Mouse (Mus musculus): ENCODE results near the gene Nr1h4. TPM values are rescaled to one million over a fixed set of nuclear protein-coding genes. Genes with fewer than 3 reads are reported as not detected.

The Nr1h4 gene
- total RNA-seq, 2 experiments from 2014 or later: not detected

GRCm38 (mm10) chr10:89525823-89526222 is 7.6 kb downstream of the Nr1h4 start:
- no peak for ATAC-seq (replicated peaks; ENCODE audit: poor library complexity, severe bottlenecking)

GRCm38 (mm10) chr10:89522481-89522880 is 10.9 kb downstream of the Nr1h4 start:
- no peak for ATAC-seq (replicated peaks; ENCODE audit: poor library complexity, severe bottlenecking)

GRCm38 (mm10) chr10:89521790-89522431 is 11.5 kb downstream of the Nr1h4 start:
- peak; percentile 53 for ATAC-seq (replicated peaks; ENCODE audit: poor library complexity, severe bottlenecking)

GRCm38 (mm10) chr10:89520381-89520780 is 13.0 kb downstream of the Nr1h4 start:
- no peak for ATAC-seq (replicated peaks; ENCODE audit: poor library complexity, severe bottlenecking)

GRCm38 (mm10) chr10:89519226-89519625 is 14.2 kb downstream of the Nr1h4 start:
- ATAC-seq (replicated peaks; ENCODE audit: poor library complexity, severe bottlenecking): no peak

- ATAC-seq (replicated peaks; ENCODE audit: poor library complexity, severe bottlenecking): no peak
These were observed 15.0 kb downstream of the Nr1h4 start for GRCm38 (mm10) chr10:89518365-89518764.

- no peak for ATAC-seq (replicated peaks; ENCODE audit: poor library complexity, severe bottlenecking)
These were observed 17.6 kb downstream of the Nr1h4 start for GRCm38 (mm10) chr10:89515813-89516212.

- no peak for ATAC-seq (replicated peaks; ENCODE audit: poor library complexity, severe bottlenecking)
These were observed 20.8 kb downstream of the Nr1h4 start for GRCm38 (mm10) chr10:89512562-89512961.

GRCm38 (mm10) chr10:89510547-89510946 is 22.8 kb downstream of the Nr1h4 start:
- ATAC-seq (replicated peaks; ENCODE audit: poor library complexity, severe bottlenecking): no peak

- no peak for ATAC-seq (replicated peaks; ENCODE audit: poor library complexity, severe bottlenecking)
These were observed 24.8 kb downstream of the Nr1h4 start for GRCm38 (mm10) chr10:89508567-89508966.

GRCm38 (mm10) chr10:89506479-89506878 is 26.9 kb downstream of the Nr1h4 start:
- no peak for ATAC-seq (replicated peaks; ENCODE audit: poor library complexity, severe bottlenecking)

- ATAC-seq (replicated peaks; ENCODE audit: poor library complexity, severe bottlenecking): no peak
These were observed 27.8 kb downstream of the Nr1h4 start for GRCm38 (mm10) chr10:89505592-89505955.

GRCm38 (mm10) chr10:89504952-89505591 is 28.3 kb downstream of the Nr1h4 start:
- no peak for ATAC-seq (replicated peaks; ENCODE audit: poor library complexity, severe bottlenecking)

- no peak for ATAC-seq (replicated peaks; ENCODE audit: poor library complexity, severe bottlenecking)
These were observed 30.3 kb downstream of the Nr1h4 start for GRCm38 (mm10) chr10:89502986-89503560.

GRCm38 (mm10) chr10:89501902-89502301 is 31.5 kb downstream of the Nr1h4 start:
- no peak for ATAC-seq (replicated peaks; ENCODE audit: poor library complexity, severe bottlenecking)

- no peak for ATAC-seq (replicated peaks; ENCODE audit: poor library complexity, severe bottlenecking)
These were observed 37.8 kb downstream of the Nr1h4 start for GRCm38 (mm10) chr10:89495537-89495936.

GRCm38 (mm10) chr10:89491321-89491720 is 42.1 kb downstream of the Nr1h4 start:
- no peak for ATAC-seq (replicated peaks; ENCODE audit: poor library complexity, severe bottlenecking)

GRCm38 (mm10) chr10:89490250-89490649 is 43.1 kb downstream of the Nr1h4 start:
- ATAC-seq (replicated peaks; ENCODE audit: poor library complexity, severe bottlenecking): no peak

- 0 out of 2 replicates have a peak, but pooled peaks have one; percentile 12 for ATAC-seq (replicated peaks; ENCODE audit: poor library complexity, severe bottlenecking)
These were observed 43.9 kb downstream of the Nr1h4 start for GRCm38 (mm10) chr10:89489459-89489858.

- no peak for ATAC-seq (replicated peaks; ENCODE audit: poor library complexity, severe bottlenecking)
These were observed 46.2 kb downstream of the Nr1h4 start for GRCm38 (mm10) chr10:89486995-89487742.

GRCm38 (mm10) chr10:89484907-89485306 is 48.5 kb downstream of the Nr1h4 start:
- peak; percentile 62 for ATAC-seq (replicated peaks; ENCODE audit: poor library complexity, severe bottlenecking)

All from granulocyte monocyte progenitor cell, adult 5-6 weeks (primary cell).